Mouse (Mus musculus) midbrain, postnatal 0 days (tissue): ENCODE data around the gene Ap3b2. TPM values are rescaled to one million over a fixed set of nuclear protein-coding genes. Genes with fewer than 3 reads are reported as not detected.

Experiments used
- ATAC-seq: fragments of 200-750 bp; cut with Nextera tagmentation; 2 replicates; pipeline ENCODE4 v1.8.0; 2017; ENCODE audit warnings: moderate number of reproducible peaks, mild to moderate bottlenecking, moderate TSS enrichment, moderate library complexity; ENCODE audit not compliant: low FRiP score
- DNase-seq: peaks from one replicate; pipeline ENCODE4 v3.0.0-alpha.2; 2015; ENCODE audit warnings: low spot score
- H3K27ac ChIP-seq: fragments of 300-500 bp; sonication (generic); 2 replicates; pipeline ENCODE4 v1.5.1; 2014; ENCODE audit warnings: low read depth, mild to moderate bottlenecking, low read length, mixed read lengths
- H3K27me3 ChIP-seq: fragments of 300-500 bp; sonication (generic); 2 replicates; pipeline ENCODE4 v1.6.1; 2014; ENCODE audit warnings: low read length, control low read depth, mixed read lengths; ENCODE audit not compliant: insufficient read depth
- H3K36me3 ChIP-seq: fragments of 300-500 bp; sonication (generic); 2 replicates; pipeline ENCODE4 v1.6.1; 2014; ENCODE audit warnings: low read length, control low read depth, mixed read lengths; ENCODE audit not compliant: insufficient read depth
- H3K4me1 ChIP-seq: fragments of 300-500 bp; sonication (generic); 2 replicates; pipeline ENCODE4 v1.6.1; 2014; ENCODE audit warnings: mild to moderate bottlenecking, control low read depth, antibody characterized with exemption, low read length, mixed read lengths; ENCODE audit not compliant: insufficient read depth
- H3K4me2 ChIP-seq: fragments of 300-500 bp; sonication (generic); 2 replicates; pipeline ENCODE4 v1.6.1; 2014; ENCODE audit warnings: low read depth, mild to moderate bottlenecking, low read length, mixed read lengths; ENCODE audit not compliant: poor library complexity, severe bottlenecking
- H3K4me3 ChIP-seq: fragments of 300-500 bp; sonication (generic); 2 replicates; pipeline ENCODE4 v1.5.1; 2014; ENCODE audit warnings: low read depth, mild to moderate bottlenecking, low read length, moderate library complexity
- H3K9ac ChIP-seq: fragments of 300-500 bp; sonication (generic); replicated peaks from 2 replicates; pipeline ENCODE4 v1.6.1; 2014; ENCODE audit warnings: mild to moderate bottlenecking, low read length, moderate library complexity, mixed read lengths; ENCODE audit not compliant: poor library complexity, severe bottlenecking
- H3K9me3 ChIP-seq: fragments of 300-500 bp; sonication (generic); 2 replicates; pipeline ENCODE4 v1.6.1; 2016; ENCODE audit warnings: low read length, control low read depth
- CTCF ChIP-seq: IDR thresholded peaks from 2 replicates; pipeline ENCODE4 v1.5.1; 2016; ENCODE audit warnings: antibody characterized with exemption, mild to moderate bottlenecking
- WGBS: fragments of 180-500 bp; shearing (Covaris S2); extraction: QIAGEN DNeasy Blood & Tissue Kit; methylation state at CpG from one replicate; pipeline ENCODE4 v1.1.7; 2014; 5-methylcytosine and 5-hydroxymethylcytosine counted together
- polyA plus RNA-seq: library from polyadenylated mRNA; unstranded; fragments of >200 nt; fragmentation: Nextera tagmentation; extraction: Ambion mirVana; gene quantifications from 2 replicates; pipeline ENCODE4 v1.2.1, GENCODE M21; 2015
- total RNA-seq: library from RNA; depleted of rRNA; stranded (reverse); fragments of >200 nt; gene quantifications from 2 replicates; pipeline ENCODE4 v1.2.3, GENCODE M21; 2014

Gene Ap3b2
- total and polyA plus RNA-seq, 2 experiments from 2014 or later = 115 to 206 TPM

DNA sequence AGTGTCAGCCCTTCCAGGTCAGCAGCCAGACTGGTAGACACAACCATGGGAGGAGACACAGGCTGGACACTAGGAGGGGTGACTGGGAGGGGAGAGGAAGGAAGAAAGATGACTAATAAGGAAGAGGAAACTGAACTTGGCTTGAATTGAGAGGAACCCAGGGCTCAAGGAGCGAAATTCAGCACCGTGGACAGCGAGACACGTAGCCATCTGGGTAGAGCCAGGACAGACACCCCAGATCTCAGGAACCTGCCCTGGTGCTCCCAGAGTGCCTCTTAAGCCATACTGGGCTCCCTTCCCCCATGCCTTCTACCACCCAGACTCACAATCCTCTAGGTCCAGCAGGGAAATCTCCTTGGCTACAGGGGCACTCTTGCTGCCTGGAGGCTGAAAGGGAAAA is 29.6 kb downstream of the Ap3b2 start:
- Histone ChIP-seq H3K27ac (no peak overlapping the region), H3K4me2 (no peak overlapping the region), H3K4me3 (no peak overlapping the region), H3K9ac (no peak overlapping the region), H3K9me3 (no peaks in the 10 kb centered on the region), H3K27me3 (no peaks in the 10 kb centered on the region), H3K4me1 (no peaks in the 10 kb centered on the region), H3K36me3 (peaks cover 55% of the 10 kb centered on the region)
- ATAC-seq (no peak), DNase-seq (no peak)
- 4% methylated on average over 4 of the region's 4 CpGs for WGBS
- no peak for TF ChIP-seq CTCF

- Histone ChIP-seq H3K36me3 (peaks cover 51% of the 10 kb centered on the region), H3K4me1 (no peaks in the 10 kb centered on the region), H3K27ac (no peak overlapping the region), H3K4me2 (no peak overlapping the region), H3K9ac (no peak overlapping the region), H3K4me3 (no peak overlapping the region), H3K9me3 (no peaks in the 10 kb centered on the region), H3K27me3 (no peaks in the 10 kb centered on the region)
- ATAC-seq (no peak), DNase-seq (no peak)
- TF ChIP-seq CTCF = no peak
- WGBS = 86% methylated on average over 3 of the region's 3 CpGs
Observed at GRCm38 (mm10) chr7:81462815-81463214, 30.9 kb downstream of the Ap3b2 start.

GRCm38 (mm10) chr7:81455155-81455651 is 38.5 kb downstream of the Ap3b2 start, which contains the start of gene Cpeb1:
TSS of gene Cpeb1 (minus strand) at chr7:81455465.
- DNase-seq (peak; percentile 78), ATAC-seq (peak; percentile 79)
- Histone ChIP-seq H3K9ac (peak within 1 kb of the TSS; percentile 51), H3K27ac (no peak within 1 kb of the TSS), H3K27me3 (peaks cover 33% of the 10 kb centered on the region), H3K9me3 (no peaks in the 10 kb centered on the region), H3K4me1 (peaks cover 9% of the 10 kb centered on the region; the same call in 1 of the 2 replicates), H3K4me3 (peak within 1 kb of the TSS; percentile 55), H3K36me3 (no peaks in the 10 kb centered on the region), H3K4me2 (peak within 1 kb of the TSS; percentile 72)
- under 1% methylated on average over 28 of the region's 28 CpGs for WGBS
- TF ChIP-seq CTCF = peak; percentile 67

- Histone ChIP-seq H3K4me3 (peak overlapping the region; percentile 55), H3K27ac (no peak overlapping the region), H3K4me2 (peak overlapping the region; percentile 72), H3K9me3 (no peaks in the 10 kb centered on the region), H3K9ac (peak overlapping the region; percentile 51), H3K36me3 (no peaks in the 10 kb centered on the region), H3K4me1 (peaks cover 9% of the 10 kb centered on the region; the same call in 1 of the 2 replicates), H3K27me3 (peaks cover 33% of the 10 kb centered on the region)
- ATAC-seq (peak; percentile 64), DNase-seq (peak; percentile 39)
- 1% methylated on average over 50 of the region's 87 CpGs for WGBS
- no peak for TF ChIP-seq CTCF
Observed at GRCm38 (mm10) chr7:81454331-81455039, 39.2 kb downstream of the Ap3b2 start.

- Histone ChIP-seq H3K9ac (peak overlapping the region; percentile 51; the same call in 1 of the 2 replicates), H3K27ac (no peak overlapping the region), H3K4me2 (peak overlapping the region; percentile 72), H3K27me3 (peaks cover 33% of the 10 kb centered on the region), H3K9me3 (no peaks in the 10 kb centered on the region), H3K36me3 (no peaks in the 10 kb centered on the region), H3K4me3 (peak overlapping the region; percentile 55), H3K4me1 (peaks cover 9% of the 10 kb centered on the region; the same call in 1 of the 2 replicates)
- 3% methylated on average over 79 of the region's 84 CpGs for WGBS
- DNase-seq (peak; percentile 40), ATAC-seq (peak; percentile 39; the same call in 1 of the 2 replicates)
- TF ChIP-seq CTCF = peak; percentile 44
Observed at GRCm38 (mm10) chr7:81453443-81454274, 40.1 kb downstream of the Ap3b2 start.
